Mouse (Mus musculus): Measurements from ENCODE around the gene Mrpl14. TPM values are rescaled to one million over a fixed set of nuclear protein-coding genes. Genes with fewer than 3 reads are reported as not detected.

The Mrpl14 gene
- 101 and 124 TPM in 2 replicates for total RNA-seq (2021)
- long read RNA-seq, transcript Mrpl14-201 (3 exons, 645 nt): major isoform, 62 of 71 reads
- long read RNA-seq, partial matches to known transcripts: 0 of 71 reads
- long read RNA-seq, other reads (novel, unspliced or antisense): 5 of 71 reads

DNA sequence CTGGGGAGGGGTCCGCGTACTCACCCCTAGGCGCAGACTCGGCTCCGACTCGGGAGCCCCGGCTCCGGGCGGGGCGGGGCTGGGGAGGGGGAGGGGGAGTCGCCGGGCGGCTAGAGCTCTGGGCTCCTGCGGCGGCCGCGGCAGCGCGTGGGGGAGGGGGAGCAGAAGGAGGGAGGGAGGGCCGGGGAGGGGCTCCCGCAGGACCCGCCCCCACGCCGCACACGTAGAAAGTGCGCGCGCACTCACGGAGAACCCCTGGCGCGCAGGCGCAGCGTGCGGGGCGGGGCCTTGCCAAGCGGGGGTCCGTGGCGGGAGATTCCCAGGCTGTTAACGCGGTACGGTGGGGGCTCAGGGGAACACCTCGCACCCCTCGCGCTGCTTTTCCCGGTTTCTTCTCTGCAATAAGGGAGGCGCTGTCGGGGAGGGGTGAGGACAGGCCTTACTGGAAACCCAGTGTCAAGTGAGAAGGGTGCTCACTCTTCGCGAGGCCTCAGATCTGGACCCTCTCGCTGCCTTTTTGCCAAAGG, at the start of gene Mrpl14:
Mrpl14 (plus strand) TSS at position 230 of the 527 bp plus-strand sequence.
- peak; percentile 95 for DNase-seq

DNA sequence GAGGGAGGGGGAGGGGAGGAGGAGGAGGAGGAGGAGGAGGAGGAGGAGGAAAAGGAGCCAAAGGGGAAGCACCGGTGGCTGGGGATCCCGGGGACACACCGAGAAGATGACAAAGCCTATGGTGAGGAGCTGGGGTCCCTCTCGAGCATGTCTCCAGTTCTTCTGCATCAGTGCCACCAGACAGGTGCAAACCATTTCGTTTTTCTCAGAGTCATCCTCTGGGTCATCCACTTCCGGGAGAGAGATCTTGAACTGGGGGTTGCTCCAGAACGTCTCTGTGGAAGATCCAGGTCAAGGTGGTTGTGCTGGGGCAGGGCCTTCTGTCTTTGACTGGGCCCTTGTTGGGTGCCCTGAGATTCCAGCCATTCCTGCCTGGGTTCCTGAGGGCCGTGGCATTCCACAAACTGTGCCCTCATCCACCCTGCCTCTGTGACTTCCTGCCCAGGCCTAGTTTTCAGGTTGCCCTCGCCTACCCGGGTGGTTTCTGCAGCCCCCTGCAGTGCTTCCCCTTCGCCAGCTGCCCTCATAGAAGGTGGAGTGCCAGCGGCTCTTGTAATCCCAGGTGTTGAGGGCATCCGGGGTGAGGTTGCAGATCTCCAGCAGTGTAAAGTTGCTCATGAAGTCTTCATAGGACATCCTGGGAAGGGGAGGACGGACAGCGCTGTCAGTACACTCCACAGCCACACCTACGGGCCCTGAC, 47.4 kb upstream of the Mrpl14 start:
- DNase-seq: no peak

DNA sequence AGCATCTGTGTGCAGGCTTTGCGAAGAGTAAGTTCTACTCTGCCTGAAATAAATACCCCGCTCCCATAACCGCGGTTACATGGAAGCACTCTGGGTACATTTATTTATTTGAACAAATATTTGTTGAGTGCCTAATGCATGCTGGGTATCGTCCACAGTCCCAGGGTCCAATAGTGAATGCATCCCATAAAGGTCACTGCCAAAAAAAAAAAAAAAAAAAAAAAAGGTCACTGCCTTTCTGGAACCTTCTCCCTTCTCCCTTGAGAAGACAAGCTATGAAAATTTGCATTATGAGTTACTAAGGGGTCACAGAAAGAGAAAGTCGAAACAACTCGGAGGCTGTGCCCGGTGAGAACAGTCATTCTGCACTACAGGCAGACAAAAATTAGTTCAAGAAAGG, 44.1 kb upstream of the Mrpl14 start:
- DNase-seq: no peak

DNA sequence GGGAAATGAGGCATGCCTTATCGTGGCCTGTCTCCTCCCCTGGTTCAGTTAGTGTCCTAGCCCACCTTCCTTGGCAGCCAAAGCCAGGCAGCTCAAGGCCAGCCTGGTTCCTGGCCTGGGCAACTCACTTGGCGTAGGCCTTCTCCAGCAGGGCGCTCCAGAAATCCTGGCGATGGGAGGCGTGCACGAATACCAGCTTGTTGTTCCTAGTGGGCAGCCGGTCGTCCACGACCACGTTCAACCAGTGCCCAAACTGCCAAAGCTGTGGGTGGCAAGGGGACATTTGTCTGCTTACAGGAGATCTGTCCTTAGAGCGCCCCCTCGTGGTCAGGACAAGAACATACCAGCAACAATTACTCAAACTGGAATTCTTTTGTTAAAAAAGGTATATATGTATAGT, 43.4 kb upstream of the Mrpl14 start:
- DNase-seq: peak; percentile 76

DNA sequence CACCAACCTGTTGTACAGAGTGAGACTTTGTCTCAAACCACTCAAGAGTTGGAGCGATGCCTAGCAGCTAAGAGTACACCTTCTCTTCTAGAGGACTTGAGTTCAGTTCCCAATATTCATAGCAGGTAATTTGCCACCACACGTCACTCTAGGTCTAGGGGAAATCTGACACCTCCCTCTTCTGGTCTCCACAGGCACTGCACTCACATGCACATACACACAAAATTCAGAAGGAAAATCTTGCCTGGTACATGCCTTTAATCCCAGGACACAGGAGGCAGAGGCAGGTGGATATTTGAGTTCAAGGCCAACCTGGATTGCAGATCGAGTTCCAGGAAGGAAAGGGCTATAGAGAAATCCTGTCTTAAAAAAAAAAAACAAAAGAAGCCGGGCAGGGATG, 41.9 kb upstream of the Mrpl14 start:
- no peak for DNase-seq

DNA sequence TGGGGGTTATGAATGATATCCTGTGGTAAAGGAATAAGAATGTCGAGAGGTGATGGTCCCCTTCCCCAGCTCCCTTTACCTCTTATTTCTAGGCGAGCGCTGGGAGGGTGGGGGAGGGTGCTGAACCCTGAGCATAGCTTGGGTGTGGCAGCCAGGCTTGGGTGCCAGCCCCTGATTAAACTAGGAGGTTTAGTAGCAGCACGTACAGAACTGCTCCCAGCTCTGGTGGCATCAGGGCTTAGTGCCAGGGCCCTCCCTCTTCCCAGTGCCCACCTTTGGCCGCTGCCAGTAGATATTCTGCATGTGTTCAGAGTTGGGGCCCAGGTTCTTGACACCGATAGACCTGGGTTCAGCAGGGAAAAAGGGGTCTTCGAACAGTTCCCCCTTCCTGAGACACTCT, 32.9 kb upstream of the Mrpl14 start:
- DNase-seq: no peak

DNA sequence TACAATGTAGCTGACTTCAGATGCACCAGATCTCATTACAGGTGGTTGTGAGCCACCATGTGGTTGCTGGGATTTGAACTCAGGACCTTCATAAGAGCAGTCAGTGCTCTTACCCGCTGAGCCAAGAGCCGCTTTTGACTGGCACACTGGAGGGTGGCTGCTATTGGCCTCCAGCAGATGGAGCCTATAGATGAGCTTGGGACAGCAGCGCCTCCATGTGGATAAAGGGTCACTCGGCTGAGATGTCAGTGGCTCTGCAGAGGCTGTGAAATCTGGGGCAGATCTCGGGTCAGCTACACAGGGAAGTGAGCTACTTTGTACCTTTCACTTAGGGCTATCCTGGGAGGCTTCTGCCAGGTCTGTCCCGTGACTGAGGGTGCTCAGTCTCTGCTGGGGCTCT, 30.3 kb upstream of the Mrpl14 start:
- no peak for DNase-seq

DNA sequence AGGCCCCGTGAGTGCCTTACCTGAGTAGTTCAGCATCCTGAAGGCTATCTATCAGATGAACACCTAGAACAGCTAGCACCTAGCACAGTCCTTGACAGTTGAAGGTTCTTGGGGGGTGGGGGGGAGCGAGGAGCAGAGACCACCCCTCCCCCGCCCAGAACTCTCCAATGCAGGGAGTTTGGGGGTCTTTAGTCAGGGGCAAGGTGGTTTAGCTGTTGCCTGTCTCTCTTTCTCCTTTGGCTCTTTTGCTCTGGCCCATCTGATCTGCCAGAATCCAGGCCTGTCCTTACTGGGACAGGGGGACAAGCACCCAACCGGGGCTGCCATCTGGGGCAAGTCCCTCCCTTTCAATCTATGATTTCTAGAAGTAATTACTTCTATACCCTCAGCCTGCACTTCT, 26.9 kb upstream of the Mrpl14 start, which contains the start of gene Capn11:
Capn11 (minus strand) TSS at position 101 of the 400 bp plus-strand sequence.
- DNase-seq: no peak

DNA sequence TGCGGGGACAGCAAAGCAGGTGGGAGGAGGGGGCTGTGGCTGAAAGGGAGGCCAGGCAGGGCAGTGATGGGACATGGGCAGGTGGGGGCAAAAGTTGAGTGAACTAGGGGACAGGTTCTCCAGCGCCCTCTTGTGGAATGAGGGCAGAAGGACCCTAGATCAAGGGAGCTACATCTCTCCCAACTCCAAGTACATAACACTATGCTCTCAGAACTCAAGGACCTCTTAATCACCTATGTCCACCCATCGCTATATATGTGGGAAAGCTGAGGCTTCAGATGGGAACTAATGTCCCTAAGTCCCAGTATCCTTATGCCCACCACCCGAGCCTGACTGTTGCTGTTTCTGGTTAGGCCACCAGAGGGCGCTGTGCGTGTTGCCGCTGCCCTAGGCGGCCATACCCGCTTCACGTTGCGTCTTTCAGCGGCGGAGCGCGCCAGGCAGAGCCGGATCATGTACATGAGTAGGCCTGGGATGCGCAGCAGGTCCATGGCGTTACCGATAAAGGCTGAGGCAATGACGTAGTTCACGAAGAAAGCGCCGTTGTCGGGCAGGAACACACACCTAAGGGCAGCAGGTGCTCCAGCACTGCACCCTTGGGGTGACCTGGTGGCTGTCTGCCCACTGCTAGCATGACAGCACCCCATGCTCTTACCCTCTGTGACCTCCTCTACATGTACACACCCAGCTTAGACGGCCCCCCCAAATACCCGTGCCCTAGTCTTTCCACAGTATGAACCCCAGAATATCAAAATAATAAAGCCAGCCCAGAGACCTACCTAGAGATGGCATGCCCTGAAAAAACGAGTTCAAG, 22.8 kb upstream of the Mrpl14 start:
- DNase-seq: peak; percentile 77

DNA sequence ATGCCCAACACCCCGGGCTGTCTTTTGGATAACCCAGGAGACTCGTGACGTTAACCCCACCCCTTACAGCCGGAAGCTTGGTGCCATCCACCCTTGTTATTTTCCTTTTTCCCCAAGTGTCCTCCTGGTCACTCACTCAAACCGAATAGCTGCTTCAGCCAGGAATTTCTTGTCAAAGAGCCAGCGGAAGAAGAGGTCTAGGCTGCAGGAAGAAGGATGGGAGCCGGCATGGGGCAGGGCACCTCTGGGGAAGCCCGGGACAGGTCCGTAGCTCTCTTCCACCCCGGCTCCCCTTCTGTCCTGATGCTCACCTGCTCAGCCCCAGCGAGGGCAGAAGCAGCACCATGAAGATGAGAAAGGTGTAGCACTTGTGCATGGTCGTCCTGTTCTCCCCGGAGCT, 21.5 kb upstream of the Mrpl14 start:
- DNase-seq: no peak

DNA sequence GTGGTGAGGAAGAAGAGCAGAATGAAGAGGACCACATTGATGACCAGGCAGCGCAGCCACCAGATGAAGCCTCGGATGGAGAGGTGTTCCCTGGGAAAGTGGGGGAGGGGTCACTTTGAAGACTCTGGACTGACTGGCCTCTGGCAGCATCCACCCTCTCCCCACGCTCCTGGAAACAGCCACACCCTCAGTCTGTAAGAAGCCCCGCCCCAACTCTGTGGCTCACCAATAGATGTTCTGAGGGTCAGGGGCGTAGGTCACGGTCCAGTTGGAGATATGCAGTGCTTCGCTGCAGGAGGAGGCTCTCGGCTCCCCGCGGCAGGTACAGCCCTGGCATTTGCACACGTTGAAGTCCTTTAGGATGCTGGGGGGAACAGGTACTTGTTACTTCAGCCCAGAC, 20.0 kb upstream of the Mrpl14 start:
- no peak for DNase-seq

DNA sequence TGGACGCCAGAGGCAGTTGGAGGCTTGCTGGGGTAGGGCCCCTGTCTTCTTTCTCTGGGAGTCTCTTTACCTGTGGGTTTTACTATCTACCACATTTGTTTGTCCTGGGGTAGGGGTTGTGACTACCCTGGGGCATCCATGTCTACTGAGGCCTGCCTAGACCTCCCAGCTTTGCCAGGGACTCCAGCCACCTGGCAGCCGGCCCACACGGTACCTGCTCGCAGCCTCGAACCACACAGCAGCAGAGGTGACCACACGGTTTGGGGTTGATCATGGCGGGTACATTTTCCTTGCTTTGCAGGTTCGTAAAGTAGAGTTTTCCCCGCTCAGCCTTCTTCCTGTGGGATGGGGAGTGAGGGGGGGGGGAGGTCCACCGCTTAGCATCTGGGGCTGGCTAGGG, 18.6 kb upstream of the Mrpl14 start:
- DNase-seq: no peak

DNA sequence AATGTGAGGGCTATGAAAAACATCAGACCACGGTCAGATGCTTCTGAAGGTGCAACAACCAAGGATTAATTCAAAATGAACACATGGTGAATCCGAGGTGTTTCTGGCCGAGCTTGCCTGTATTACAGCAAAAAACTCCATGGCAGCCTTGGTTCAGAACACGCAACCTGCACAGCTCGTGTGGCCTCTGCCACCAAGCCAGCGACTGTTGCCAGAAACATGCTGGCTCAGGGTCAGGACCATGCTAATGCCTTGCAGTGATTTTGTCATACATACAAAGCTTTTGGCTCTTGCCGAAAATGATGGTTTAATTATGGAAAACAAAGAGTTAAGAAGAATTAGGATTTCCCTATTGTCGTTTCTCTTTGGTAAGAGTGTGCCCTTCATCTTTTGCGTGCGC, 18.1 kb upstream of the Mrpl14 start:
- DNase-seq: no peak

DNA sequence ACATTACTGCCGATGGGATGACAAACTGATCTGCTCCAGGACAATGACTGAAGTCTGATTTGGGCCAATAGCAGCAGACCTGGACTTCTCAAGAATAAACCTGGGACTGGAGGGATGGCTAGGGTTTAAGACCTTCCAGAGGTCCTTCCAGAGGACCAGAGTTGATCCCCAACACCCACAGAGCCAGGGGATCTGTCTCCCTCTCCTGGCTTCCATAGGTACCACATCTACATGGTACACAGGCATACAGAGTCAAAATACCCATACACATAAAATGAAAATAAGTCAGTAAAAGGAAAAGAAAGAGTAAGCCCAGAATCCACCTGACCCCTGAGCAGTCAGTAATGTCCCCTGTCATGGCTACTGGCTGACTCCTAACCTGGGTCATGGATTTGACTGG, 14.3 kb upstream of the Mrpl14 start:
- no peak for DNase-seq

DNA sequence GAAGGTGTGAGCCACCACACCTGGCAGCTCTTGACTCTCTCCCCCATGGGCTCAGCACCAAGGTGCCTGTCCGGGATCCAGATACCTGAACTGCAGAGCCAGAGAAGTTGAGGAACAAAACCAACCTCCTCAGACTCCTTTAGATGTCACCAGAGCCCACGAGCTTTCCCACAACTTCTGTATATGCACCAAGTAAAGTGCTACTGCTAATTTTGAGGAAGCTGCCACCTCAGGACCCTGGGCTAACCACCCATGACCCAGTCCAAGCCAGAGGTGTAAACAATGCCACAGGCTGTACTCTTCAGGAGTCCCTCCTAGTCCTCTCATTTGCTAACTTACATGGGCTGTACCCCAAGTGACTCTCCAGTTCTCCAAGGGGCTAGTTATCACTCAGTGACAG, 13.5 kb upstream of the Mrpl14 start:
- no peak for DNase-seq

DNA sequence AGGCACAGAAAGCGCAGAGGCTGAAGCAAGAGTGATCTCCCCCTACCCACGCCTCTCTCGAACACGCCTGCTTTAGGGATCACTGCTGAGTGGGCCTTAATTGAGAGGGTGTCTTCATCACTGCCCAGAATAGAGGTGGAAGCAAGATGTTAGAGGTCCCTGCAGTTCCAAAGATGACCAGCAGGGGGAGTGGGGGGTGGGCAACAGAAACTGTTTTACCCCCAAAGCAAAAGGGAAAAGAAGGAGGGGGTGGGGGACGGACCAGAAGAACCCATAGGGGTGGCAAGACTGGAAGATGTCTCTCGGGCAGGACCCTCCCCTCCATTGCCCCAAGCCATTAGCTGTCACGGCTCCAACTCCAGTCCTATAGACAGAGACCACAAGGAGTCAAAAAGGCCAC, 8.0 kb upstream of the Mrpl14 start:
- DNase-seq: peak; percentile 72

DNA sequence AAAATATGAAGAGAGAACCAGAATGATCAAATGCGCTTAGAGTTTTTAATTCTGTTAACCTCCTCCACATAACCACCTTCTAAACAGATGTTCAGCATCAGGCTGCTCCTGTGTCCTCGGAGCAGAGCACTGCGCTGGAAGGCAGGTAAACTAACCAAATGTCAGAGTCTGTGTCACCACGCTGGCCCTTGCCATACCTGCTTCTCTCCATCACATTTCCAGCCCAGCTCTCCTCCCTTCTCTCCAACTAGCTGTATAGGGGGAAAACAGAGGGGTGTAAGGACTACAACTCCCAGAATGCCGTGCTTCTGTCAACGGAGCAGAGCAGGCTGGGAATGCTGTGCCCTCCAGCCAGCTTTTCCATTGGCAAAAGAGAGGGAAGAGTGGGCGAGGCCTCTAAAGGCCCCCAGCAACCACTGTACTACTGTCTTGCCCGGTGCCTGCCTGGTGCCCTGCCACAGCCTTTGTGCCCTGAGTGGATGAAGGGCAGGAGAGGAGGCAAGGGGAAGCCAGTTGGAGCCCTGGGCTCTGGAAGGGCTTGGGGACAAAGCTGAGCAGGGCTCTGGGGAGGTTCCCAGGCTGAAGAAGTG, 5.6 kb upstream of the Mrpl14 start:
- DNase-seq: no peak

DNA sequence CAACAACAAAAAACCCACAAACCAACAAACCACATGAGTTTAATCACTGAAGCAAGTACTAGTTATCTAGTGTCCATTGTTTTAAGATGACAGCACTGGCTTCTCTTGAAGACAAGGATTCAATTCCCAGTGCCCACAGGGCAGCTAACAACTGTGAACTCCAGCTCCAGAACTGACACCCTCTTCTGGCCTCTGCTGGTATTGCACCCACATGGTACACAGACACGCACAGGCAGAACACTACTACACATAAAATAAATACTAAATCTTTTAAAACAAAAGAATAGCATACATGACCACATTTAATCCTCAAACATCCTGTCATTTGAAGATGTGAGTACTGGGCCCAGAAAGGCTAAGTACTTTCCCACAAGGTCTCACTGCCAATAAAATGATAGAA, 4.5 kb upstream of the Mrpl14 start:
- no peak for DNase-seq

DNA sequence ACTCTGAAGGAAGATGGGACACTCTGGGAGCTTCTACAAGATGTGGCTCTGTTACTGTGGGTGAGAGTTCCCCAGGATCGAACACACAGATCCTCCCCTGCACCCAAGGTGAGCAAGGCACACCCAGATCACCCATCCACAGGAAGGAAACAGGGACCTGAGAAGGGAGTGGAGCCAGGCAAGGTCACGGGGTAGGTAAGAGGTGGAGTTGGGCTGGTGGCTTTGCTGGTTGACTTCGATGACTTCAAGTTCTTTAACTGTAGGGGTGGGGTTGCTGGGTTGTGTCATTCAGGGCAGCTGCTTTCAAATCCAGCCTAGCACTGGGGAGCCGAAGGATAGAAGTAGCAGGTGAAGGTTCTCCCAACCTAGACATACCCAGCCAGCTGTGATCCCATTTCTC, 3.3 kb upstream of the Mrpl14 start:
- no peak for DNase-seq

DNA sequence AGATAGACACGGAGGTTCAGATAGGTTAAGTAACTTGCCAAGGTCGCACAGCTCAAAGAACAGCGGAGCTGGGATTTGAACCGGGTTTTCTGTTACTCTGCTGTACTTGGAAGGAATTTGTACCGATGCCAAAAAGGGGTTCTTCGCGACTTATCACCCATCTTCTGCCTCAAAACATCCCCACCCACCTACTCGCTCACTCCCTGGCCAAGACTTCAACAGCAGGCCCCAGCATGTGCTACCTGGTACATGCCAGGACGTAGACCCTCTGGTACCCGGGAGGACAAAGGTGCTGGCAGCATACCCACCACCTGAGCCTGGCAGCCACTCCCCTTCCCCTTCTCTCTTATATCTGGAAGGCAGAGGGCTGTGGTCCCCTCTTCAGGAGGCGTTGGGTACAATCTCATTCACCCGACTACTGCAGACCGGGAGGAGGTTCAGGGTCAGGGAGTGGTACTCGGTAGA, 1.4 kb upstream of the Mrpl14 start:
- no peak for DNase-seq

DNA sequence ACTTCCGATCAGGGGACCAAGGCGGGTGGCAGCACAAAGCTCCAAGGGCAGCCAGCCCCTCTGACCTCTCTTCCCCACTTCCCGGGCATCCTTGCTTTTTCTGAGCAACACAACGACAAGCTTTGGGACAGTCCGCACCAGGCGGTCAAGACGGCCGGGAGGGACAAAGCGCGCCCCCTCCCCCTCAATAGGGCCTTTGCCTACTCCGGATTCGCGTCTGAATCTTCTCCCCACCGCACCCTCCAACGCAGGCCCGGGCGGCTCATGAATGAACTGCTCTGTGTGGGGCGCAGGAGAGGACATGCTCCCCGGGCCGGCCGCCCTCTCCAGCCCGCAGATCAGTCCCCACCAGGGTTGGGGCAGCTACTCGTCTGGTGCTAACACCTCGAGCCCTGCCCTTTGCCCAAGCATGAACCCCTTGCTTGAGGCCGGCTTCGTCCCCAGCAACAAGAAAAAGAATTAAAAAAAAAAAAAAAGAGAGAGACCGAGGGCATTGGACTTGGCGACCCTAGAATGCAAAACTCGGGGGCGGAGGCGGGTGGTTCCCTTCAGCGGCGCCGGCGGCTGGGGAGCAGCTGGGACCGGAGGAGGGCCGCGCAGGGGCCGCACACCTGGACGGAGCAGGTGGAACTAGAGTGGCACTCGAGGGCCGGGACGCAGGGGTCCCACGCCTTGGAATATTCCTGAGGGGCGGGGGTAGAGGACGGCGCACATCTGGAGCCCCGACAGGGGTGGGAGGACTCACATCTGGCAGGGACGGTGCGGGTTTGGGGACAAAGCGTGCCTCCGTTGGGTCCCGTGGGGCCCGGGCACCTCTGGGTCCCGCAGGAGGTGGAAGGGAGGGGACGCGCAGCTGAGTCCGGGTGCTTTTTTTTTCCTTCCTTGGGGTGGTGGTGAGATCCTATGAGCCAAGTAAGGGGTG, 690 bp upstream of the Mrpl14 start:
- DNase-seq: peak; percentile 54

DNA sequence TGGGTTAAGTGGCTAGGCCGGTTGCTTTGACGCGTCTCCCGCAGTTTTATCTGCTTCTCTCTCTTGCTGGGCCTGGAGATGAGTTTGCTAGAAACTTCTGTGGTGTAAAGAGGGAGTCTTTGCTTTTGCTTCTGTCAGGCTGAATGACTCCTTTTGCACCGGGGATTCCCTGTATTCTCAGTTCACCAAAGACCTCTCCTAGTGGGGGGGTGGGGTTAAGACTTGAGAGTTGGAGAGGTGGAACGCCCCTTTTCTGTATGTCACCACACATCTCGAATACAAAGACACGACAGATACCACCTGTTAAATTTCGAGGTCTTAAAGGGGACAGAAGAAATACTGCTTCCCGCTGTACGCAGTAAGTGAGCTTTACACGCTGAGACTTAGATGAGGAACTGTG, 594 bp downstream of the Mrpl14 start, which contains the start of gene Tmem63b:
Tmem63b (minus strand) TSS at position 190 of the 400 bp plus-strand sequence.
- no peak for DNase-seq
